Mouse (Mus musculus): ENCODE measurements at regions not wholly inside any gene's neighbourhood (a gene's known extent, or its start where the extent isn't known, plus 50 kb on each side); places are given as distances from the start of the nearest gene placed in this dataset.
A peak's percentile ranks its signal among the peaks of the same experiment; 100 is the strongest.

DNA sequence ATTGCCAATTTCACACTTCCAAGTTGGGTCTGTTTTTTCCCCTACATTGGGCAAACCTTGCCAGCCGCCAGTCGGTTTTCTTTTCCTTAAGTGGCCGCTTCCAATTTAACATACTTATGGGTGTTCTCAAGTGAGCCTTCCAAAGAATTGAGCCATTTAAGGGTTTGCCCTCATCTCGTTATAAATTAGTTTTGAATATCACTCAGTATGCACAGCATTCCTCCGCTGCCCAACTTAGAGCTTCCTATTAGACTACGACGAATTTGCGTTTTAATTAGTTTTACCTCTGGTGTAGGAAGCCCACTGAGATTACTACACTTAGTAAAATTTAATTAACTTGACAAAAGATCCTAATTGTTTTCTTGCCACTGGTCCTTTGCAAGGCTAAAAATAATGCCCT lies 209.9 kb downstream of the Cdh11 start:
- H3K9ac ChIP-seq, result no peak overlapping the region
- WGBS, result 76% methylated on average over 8 of the region's 8 CpGs
- no peak overlapping the region for H3K4me2 ChIP-seq
- no peaks in the 10 kb centered on the region for H3K36me3 ChIP-seq
- no peaks in the 10 kb centered on the region for H3K4me1 ChIP-seq
- H3K27me3 ChIP-seq (replicated peaks), result no peaks in the 10 kb centered on the region
- H3K27ac ChIP-seq, result no peak overlapping the region
- no peak overlapping the region for H3K4me3 ChIP-seq (replicated peaks)
- no peaks in the 10 kb centered on the region for H3K9me3 ChIP-seq
- no peak for ATAC-seq (ENCODE audit: insufficient read depth, low FRiP score, low read depth)

DNA sequence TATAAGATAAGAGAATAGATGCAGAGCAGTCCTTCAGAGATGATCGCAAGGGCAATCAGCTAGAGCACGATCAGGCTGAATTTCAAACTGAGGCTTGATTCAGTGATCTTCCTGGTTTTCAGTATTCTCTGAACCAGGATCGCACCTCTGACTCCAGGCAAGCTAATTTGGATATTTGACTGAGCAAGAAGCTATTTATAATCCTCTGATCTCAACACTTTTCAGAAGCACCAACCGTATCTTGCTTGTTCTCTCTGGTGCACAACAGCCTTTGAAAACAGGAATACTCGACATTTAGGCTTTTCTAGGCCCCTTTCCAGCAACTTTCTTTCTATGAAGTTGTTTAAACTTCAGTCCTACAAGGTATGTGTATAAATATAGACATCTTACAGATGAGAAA lies 217.7 kb downstream of the Cdh11 start:
- 70% methylated on average over 5 of the region's 5 CpGs for WGBS
- no peaks in the 10 kb centered on the region for H3K36me3 ChIP-seq

DNA sequence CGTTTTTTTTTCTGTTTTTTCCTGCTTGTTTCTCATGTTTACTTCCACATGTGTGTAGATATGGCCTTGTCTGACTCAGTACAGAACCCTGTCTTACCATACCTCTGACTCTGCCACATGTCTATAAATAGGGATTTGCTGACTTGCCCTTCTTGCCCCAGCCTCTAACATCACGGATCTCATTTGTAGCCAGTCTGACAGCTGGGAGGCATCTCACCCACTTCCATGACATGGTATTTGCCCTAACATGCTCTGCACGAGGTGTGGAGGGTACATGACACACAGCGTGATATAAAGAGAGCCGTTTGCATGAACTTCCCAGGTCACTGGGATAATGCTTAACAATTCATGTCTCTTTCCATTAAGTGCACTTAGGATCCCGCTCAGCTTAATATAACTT lies 231.2 kb downstream of the Cdh11 start:
- Histone ChIP-seq H3K27ac (peak overlapping the region; percentile 91), H3K27me3 (replicated peaks) (no peaks in the 10 kb centered on the region), H3K4me3 (replicated peaks) (no peak overlapping the region), H3K4me1 (no peaks in the 10 kb centered on the region; the same call in 1 of the 2 replicates), H3K9me3 (no peaks in the 10 kb centered on the region), H3K9ac (no peak overlapping the region), H3K4me2 (no peak overlapping the region), H3K36me3 (no peaks in the 10 kb centered on the region)
- ATAC-seq (ENCODE audit: insufficient read depth, low FRiP score, low read depth), result no peak
- 29% methylated on average over 6 of the region's 6 CpGs for WGBS

More for the DNA sequence above, 217.7 kb downstream of the Cdh11 start:
- Histone ChIP-seq H3K4me2 (no peak overlapping the region), H3K9me3 (no peaks in the 10 kb centered on the region), H3K4me1 (no peaks in the 10 kb centered on the region), H3K4me3 (replicated peaks) (no peak overlapping the region), H3K27me3 (replicated peaks) (no peaks in the 10 kb centered on the region), H3K27ac (no peak overlapping the region), H3K9ac (no peak overlapping the region)
- no peak for ATAC-seq (ENCODE audit: insufficient read depth, low FRiP score, low read depth)

DNA sequence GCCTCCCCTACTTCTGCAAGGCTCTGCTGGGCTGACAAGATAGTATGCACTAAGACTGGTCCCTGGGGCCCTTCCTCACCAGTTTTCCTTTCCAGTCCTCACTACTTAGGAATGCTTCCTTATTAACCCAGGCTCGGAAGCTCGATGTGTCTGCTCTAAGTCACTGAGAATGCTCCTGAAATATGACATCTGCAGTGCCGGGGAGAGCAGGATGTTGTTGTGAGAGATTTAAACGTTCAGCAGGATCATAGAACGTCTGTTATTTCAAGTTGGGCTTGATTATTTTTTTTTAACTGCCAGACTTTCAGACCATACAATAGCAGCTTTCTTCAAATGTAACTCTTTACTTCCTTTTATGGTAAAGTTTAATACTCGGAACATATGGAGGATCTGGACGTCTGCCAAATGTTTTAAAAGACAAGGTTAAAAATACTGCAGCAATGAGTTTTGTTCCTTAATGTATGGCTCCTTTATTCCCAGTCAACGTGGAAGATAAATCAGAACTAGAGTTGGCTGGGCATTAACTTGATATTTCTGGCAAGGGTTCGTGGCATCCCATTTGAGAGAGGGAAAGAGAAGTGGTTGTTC lies 232.0 kb downstream of the Cdh11 start:
- no peak overlapping the region for H3K9ac ChIP-seq
- WGBS, result 14% methylated on average over 9 of the region's 9 CpGs
- ATAC-seq (ENCODE audit: insufficient read depth, low FRiP score, low read depth), result peak; percentile 74; the same call in 1 of the 2 replicates
- H3K27ac ChIP-seq, result peak overlapping the region; percentile 91
- H3K4me2 ChIP-seq, result 0 out of 2 replicates have a peak overlapping the region, but pooled peaks have one; percentile 19
- no peaks in the 10 kb centered on the region; the same call in 1 of the 2 replicates for H3K4me1 ChIP-seq
- H3K27me3 ChIP-seq (replicated peaks), result no peaks in the 10 kb centered on the region
- H3K9me3 ChIP-seq, result no peaks in the 10 kb centered on the region
- H3K4me3 ChIP-seq (replicated peaks), result no peak overlapping the region
- H3K36me3 ChIP-seq, result no peaks in the 10 kb centered on the region

DNA sequence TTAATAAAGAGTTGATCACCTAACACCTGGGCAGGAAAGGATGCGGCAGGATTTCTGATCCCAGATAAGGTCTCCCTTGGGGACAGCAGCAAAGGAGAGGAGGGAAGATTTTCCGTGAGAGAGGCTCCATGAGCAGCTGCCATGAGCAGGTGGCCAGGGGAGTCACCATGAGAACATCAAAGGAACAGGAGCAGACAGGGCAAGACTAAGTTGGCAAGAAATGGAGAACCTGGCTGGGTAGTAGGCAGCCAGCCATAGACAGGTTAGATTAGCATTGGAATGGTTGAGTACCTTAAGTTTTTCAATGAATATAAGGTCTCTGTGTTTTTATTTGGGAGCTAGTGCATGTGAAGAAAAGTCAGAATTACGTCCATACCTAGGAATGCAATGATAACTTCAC lies 246.6 kb downstream of the Cdh11 start:
- ATAC-seq (ENCODE audit: insufficient read depth, low FRiP score, low read depth), result no peak
- WGBS, result 55% methylated on average over 3 of the region's 3 CpGs

DNA sequence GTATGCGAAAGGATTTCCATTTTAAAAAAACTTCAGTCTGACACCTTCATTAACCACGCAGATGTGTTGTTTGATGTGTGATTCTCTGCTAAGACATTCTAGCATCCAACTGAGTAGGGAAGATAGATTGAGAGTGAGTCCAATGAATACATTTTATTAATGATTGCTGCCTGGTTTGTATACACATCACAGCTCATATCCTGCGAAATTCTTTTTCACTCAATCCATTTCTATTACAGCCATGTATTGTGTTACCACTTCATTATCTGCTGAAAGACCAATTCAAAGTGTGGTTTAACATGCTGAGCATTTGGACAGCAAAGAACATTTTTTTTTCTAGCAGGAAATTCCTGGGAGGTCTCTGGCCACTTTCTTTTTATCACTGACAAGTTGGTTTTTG lies 247.4 kb downstream of the Cdh11 start:
- Histone ChIP-seq H3K36me3 (no peaks in the 10 kb centered on the region), H3K4me1 (no peaks in the 10 kb centered on the region), H3K27ac (no peak overlapping the region), H3K9me3 (no peaks in the 10 kb centered on the region), H3K4me2 (no peak overlapping the region), H3K27me3 (replicated peaks) (no peaks in the 10 kb centered on the region), H3K4me3 (replicated peaks) (no peak overlapping the region), H3K9ac (no peak overlapping the region)
- 37% methylated on average over 3 of the region's 3 CpGs for WGBS
- ATAC-seq (ENCODE audit: insufficient read depth, low FRiP score, low read depth), result no peak

More for the DNA sequence above, 246.6 kb downstream of the Cdh11 start:
- H3K27ac ChIP-seq, result no peak overlapping the region
- no peak overlapping the region for H3K4me3 ChIP-seq (replicated peaks)
- no peaks in the 10 kb centered on the region for H3K27me3 ChIP-seq (replicated peaks)
- no peaks in the 10 kb centered on the region for H3K4me1 ChIP-seq
- H3K9me3 ChIP-seq, result no peaks in the 10 kb centered on the region
- no peak overlapping the region for H3K4me2 ChIP-seq
- H3K9ac ChIP-seq, result no peak overlapping the region
- no peaks in the 10 kb centered on the region for H3K36me3 ChIP-seq

DNA sequence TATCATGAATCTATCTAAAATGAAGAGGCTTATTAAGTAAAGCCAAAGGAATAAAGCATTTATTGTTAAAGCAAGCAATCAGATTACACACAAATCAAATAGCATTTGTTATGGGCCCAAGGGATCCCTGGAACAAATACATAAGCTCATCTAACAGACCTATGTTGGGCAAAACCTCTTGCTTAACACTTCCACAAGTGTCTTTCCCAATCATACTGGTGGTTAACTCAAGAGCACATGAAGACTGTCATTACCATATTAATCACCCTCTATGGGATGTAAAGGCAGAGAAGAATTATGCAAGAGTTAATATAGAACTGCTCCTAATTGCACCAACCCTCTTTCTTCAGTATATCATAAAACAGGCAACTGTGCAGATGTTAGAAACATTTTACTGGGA lies 267.0 kb downstream of the Cdh11 start:
- H3K27ac ChIP-seq, result no peak overlapping the region
- no peaks in the 10 kb centered on the region for H3K36me3 ChIP-seq
- no peaks in the 10 kb centered on the region for H3K27me3 ChIP-seq (replicated peaks)
- no peak overlapping the region for H3K4me2 ChIP-seq
- H3K9ac ChIP-seq, result no peak overlapping the region
- ATAC-seq (ENCODE audit: insufficient read depth, low FRiP score, low read depth), result no peak
- no peaks in the 10 kb centered on the region for H3K4me1 ChIP-seq
- H3K4me3 ChIP-seq (replicated peaks), result no peak overlapping the region
- no peaks in the 10 kb centered on the region for H3K9me3 ChIP-seq

DNA sequence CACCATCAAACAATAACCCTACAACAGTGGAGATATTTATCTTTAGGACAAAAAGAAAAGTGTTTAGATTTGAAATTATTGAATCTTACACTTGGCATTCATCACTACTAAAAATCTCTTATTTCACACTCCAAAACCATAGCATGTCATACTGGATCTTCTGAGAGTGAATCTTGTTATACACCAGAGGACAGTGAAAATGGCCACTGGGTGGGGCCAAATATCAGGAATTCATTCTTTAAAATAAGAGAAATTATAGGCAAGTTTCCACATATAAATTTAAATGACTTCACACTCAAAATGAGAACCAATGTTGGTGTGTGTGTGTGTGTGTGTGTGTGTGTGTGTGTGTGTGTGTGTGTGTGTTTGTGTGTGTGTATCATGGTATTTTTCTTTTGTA lies 269.7 kb downstream of the Cdh11 start:
- Histone ChIP-seq H3K4me2 (no peak overlapping the region), H3K4me3 (replicated peaks) (no peak overlapping the region), H3K36me3 (no peaks in the 10 kb centered on the region), H3K27ac (no peak overlapping the region), H3K4me1 (no peaks in the 10 kb centered on the region), H3K9ac (no peak overlapping the region), H3K9me3 (no peaks in the 10 kb centered on the region), H3K27me3 (replicated peaks) (no peaks in the 10 kb centered on the region)
- no peak for ATAC-seq (ENCODE audit: insufficient read depth, low FRiP score, low read depth)

DNA sequence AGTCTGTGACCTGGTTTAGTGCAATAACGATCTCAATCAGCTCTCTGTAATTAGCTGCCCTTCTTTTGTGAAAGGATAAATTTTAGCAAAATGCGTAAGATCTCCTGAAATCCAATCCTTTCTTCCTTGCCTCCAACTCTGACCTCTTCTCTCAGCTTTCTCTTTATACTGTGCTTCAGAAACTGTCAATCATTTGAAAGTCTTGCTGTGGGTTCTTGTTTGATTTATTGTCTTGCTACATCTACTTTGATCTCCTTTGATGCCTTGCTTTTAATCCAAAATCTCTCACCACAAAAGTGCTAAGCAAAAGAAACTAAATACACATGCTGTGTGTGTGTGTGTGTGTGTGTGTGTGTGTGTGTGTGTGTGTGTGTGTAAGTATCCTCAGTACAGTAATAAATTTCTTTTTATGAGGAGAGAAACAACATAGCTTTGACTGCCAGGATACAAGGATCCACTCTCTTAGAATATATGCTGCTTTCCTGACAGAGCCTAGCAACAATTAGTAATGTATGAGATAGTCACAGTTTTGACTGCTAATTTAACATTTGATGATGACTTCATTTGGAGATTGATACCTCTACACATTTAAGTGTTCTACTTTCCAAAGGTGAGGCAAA lies 270.5 kb downstream of the Cdh11 start:
- H3K4me2 ChIP-seq, result no peak overlapping the region
- 80% methylated on average over 2 of the region's 2 CpGs for WGBS
- no peaks in the 10 kb centered on the region for H3K4me1 ChIP-seq
- no peaks in the 10 kb centered on the region for H3K36me3 ChIP-seq
- H3K9me3 ChIP-seq, result no peaks in the 10 kb centered on the region
- no peak overlapping the region for H3K27ac ChIP-seq
- H3K27me3 ChIP-seq (replicated peaks), result no peaks in the 10 kb centered on the region
- ATAC-seq (ENCODE audit: insufficient read depth, low FRiP score, low read depth), result no peak
- no peak overlapping the region for H3K9ac ChIP-seq
- no peak overlapping the region for H3K4me3 ChIP-seq (replicated peaks)

DNA sequence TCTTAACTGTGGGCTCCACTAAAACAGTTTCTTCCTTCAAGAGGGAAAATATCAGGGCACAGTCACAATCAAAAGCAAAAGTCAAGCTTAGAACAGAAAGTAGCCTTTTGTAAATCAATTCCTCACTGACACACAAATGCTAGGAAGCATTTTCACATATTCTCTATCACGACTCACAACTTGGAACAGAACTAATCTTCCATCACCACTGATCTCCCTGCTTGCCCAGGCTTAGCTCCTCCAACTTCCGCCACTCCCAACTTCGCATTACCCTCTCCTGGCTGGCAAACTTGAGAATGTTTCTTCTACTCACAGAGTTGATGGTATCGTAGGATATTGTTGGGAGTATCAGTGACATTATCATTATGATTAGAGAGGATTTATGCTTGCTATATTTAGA lies 284.7 kb downstream of the Cdh11 start:
- 70% methylated on average over 4 of the region's 4 CpGs for WGBS
- Histone ChIP-seq H3K4me2 (no peak overlapping the region), H3K9ac (no peak overlapping the region), H3K4me1 (no peaks in the 10 kb centered on the region), H3K27ac (no peak overlapping the region), H3K9me3 (no peaks in the 10 kb centered on the region), H3K27me3 (replicated peaks) (no peaks in the 10 kb centered on the region), H3K4me3 (replicated peaks) (no peak overlapping the region), H3K36me3 (no peaks in the 10 kb centered on the region)
- ATAC-seq (ENCODE audit: insufficient read depth, low FRiP score, low read depth), result no peak

DNA sequence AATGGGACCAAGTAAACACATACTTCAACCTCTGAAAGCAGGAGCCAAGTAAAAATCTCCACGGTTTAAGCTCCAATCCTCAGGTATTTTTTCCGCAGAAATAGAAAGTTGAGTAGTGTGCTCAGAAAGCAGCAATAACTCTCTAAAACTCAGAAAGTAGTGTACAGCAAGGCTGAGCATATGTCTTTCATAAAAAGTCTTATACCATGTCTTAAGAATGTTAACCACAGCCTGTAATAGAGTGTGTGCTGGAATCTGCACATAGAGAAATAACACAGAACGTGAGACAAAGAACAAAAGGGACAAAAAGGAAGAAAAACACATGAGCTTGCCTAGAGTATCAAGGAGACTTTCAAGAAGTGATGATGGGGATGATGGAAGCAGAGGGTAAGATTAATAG lies 285.2 kb downstream of the Cdh11 start:
- H3K9ac ChIP-seq, result no peak overlapping the region
- H3K27ac ChIP-seq, result no peak overlapping the region
- H3K27me3 ChIP-seq (replicated peaks), result no peaks in the 10 kb centered on the region
- no peaks in the 10 kb centered on the region for H3K9me3 ChIP-seq
- 71% methylated on average over 3 of the region's 3 CpGs for WGBS
- ATAC-seq (ENCODE audit: insufficient read depth, low FRiP score, low read depth), result no peak
- no peak overlapping the region for H3K4me2 ChIP-seq
- H3K4me3 ChIP-seq (replicated peaks), result no peak overlapping the region
- no peaks in the 10 kb centered on the region for H3K36me3 ChIP-seq
- no peaks in the 10 kb centered on the region for H3K4me1 ChIP-seq

DNA sequence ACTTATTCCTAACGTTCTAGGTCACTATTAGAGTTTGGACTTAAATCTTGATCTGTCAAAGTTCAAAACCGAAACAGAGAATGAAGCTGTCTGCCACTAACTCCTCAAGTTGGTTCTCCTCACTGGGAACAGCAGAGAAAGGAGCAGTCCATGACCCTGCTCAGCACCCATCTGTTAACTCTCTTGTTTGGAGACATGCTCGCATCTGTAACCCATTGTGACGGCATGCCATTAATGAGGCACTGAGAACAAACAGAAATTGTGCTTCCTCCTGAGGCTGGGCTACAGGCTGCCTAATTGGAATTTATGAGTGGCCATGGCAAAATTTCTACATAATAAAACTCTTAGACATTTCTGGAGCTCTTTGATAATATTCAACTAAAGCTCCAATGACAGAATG lies 286.4 kb downstream of the Cdh11 start:
- H3K27ac ChIP-seq, result no peak overlapping the region
- no peaks in the 10 kb centered on the region for H3K4me1 ChIP-seq
- H3K4me3 ChIP-seq (replicated peaks), result no peak overlapping the region
- no peak overlapping the region for H3K4me2 ChIP-seq
- 54% methylated on average over 4 of the region's 4 CpGs for WGBS
- no peak overlapping the region for H3K9ac ChIP-seq
- no peak; the same call in 1 of the 2 replicates for ATAC-seq (ENCODE audit: insufficient read depth, low FRiP score, low read depth)
- H3K36me3 ChIP-seq, result no peaks in the 10 kb centered on the region
- H3K27me3 ChIP-seq (replicated peaks), result no peaks in the 10 kb centered on the region
- no peaks in the 10 kb centered on the region for H3K9me3 ChIP-seq

DNA sequence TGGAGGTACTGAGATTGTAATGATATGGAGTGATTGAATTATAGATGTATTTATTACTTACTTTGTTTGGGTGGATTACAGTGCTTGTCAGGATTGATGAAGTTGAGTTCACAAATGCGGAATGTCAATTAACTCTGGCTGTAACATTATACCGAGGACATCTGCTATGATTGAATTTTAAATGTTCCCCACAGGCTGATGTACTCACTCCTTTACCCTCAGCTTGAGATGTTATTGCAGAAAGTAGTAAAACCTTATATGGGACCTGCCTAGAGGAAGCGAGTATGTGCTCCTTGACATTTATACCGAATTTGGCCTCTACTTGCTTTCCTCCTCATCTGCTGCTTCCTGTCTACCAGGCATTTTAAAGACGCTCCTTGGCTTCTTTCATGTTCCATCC lies 288.3 kb downstream of the Cdh11 start:
- no peaks in the 10 kb centered on the region for H3K9me3 ChIP-seq
- H3K36me3 ChIP-seq, result no peaks in the 10 kb centered on the region
- no peak overlapping the region for H3K4me2 ChIP-seq
- H3K27me3 ChIP-seq (replicated peaks), result no peaks in the 10 kb centered on the region
- 67% methylated on average over 5 of the region's 5 CpGs for WGBS
- H3K4me3 ChIP-seq (replicated peaks), result no peak overlapping the region
- no peak overlapping the region for H3K9ac ChIP-seq
- ATAC-seq (ENCODE audit: insufficient read depth, low FRiP score, low read depth), result no peak
- H3K27ac ChIP-seq, result no peak overlapping the region
- no peaks in the 10 kb centered on the region for H3K4me1 ChIP-seq

All from stomach, embryonic 15.5 days (tissue).